Mouse (Mus musculus) kidney, embryonic 15.5 days (tissue): ENCODE measurements around the gene Chchd1. TPM values are rescaled to one million over a fixed set of nuclear protein-coding genes. Genes with fewer than 3 reads are reported as not detected.

Source experiments
- ATAC-seq: fragments of 200-750 bp; cut with Nextera tagmentation; replicated peaks from 2 replicates; pipeline ENCODE4 v1.8.0; 2017; ENCODE audit warnings: moderate TSS enrichment; ENCODE audit not compliant: low FRiP score
- H3K27ac ChIP-seq: fragments of 300-500 bp; sonication (generic); 2 replicates; pipeline ENCODE4 v1.5.1; 2015; ENCODE audit warnings: mild to moderate bottlenecking, inconsistent platforms
- H3K27me3 ChIP-seq: fragments of 300-500 bp; sonication (generic); 2 replicates; pipeline ENCODE4 v1.6.1; 2015; ENCODE audit warnings: inconsistent platforms
- H3K36me3 ChIP-seq: fragments of 300-500 bp; sonication (generic); 2 replicates; pipeline ENCODE4 v1.6.1; 2015; ENCODE audit warnings: inconsistent platforms
- H3K4me1 ChIP-seq: fragments of 300-500 bp; sonication (generic); 2 replicates; pipeline ENCODE4 v1.6.1; 2015; ENCODE audit warnings: inconsistent platforms
- H3K4me2 ChIP-seq: fragments of 300-500 bp; sonication (generic); 2 replicates; pipeline ENCODE4 v1.6.1; 2015; ENCODE audit warnings: moderate library complexity, mild to moderate bottlenecking, inconsistent platforms
- H3K4me3 ChIP-seq: fragments of 300-500 bp; sonication (generic); replicated peaks from 2 replicates; pipeline ENCODE4 v1.5.1; 2015; ENCODE audit warnings: mild to moderate bottlenecking, inconsistent platforms
- H3K9ac ChIP-seq: fragments of 300-500 bp; sonication (generic); 2 replicates; pipeline ENCODE4 v1.6.1; 2015; ENCODE audit warnings: mild to moderate bottlenecking, inconsistent platforms
- H3K9me3 ChIP-seq: fragments of 300-500 bp; sonication (generic); replicated peaks from 2 replicates; pipeline ENCODE4 v1.6.1; 2016; ENCODE audit warnings: inconsistent platforms
- WGBS: fragments of 180-500 bp; shearing (Covaris S2); methylation state at CpG from one replicate; pipeline ENCODE4 v1.1.7; 2015; ENCODE audit warnings: mixed read lengths; 5-methylcytosine and 5-hydroxymethylcytosine counted together
- polyA plus RNA-seq: library from polyadenylated mRNA; unstranded; fragments of >200 nt; fragmentation: Nextera tagmentation; extraction: Ambion mirVana; gene quantifications from 2 replicates; pipeline ENCODE4 v1.2.1, GENCODE M21; 2015

Gene Chchd1
- polyA plus RNA-seq, 1 experiment from 2014 or later: 201 TPM

- peak overlapping the region; percentile 89 for H3K4me3 ChIP-seq
- peak overlapping the region; percentile 73 for H3K4me2 ChIP-seq
- H3K9me3 ChIP-seq: no peaks in the 10 kb centered on the region
- WGBS: 44% methylated on average over 12 of the region's 12 CpGs
- peak overlapping the region; percentile 73 for H3K9ac ChIP-seq
- H3K36me3 ChIP-seq: peaks cover 75% of the 10 kb centered on the region
- H3K4me1 ChIP-seq: peaks cover 36% of the 10 kb centered on the region
- peak overlapping the region; percentile 94 for H3K27ac ChIP-seq
- ATAC-seq: no peak
- H3K27me3 ChIP-seq: no peaks in the 10 kb centered on the region
These were observed 30.5 kb downstream of the Chchd1 start for GRCm38 (mm10) chr14:20733041-20733951.

DNA sequence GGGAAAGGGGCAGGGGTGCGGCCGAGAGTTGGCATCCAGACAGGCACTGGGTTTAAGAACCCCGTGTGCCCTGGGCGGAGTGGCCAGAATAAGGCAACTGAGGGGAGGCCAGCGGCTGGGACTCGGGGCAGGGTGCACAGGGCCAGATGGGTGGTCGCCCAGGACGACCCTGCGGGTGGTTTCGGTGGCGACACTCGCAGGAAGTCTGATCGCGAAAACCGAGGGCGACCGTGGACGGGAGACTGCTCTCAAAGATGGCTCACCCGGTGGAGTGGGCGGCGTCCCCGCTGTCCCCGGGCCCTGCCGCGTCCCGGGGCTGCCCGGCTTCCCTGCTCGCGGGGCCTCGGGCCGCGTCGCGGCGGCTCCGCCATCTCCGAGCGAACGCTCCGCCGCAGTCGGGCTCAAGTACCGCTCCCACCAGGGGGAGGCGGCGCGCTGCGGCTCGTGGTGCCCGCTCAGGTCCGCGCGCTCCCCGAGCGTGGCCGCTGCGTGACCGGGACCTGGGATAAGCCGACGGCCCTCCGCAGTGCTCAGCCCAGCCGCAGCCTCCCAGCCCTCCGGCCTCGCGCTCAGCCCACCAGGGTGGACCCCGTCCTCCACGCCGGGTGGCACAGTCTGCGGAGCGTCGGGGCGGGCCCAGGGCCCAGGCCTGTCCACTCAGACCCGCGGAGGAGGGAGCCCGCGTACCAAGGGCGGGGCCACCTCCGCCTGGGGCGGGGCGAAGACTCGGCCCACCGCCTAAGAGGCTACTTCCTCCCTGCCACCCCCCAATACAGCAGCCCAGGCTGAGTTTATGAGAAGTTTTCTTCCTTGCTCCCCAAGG, 31.4 kb downstream of the Chchd1 start, which contains the start of gene Ndst2:
Gene Ndst2, minus strand, starts transcription at position 611 of the 823 bp plus-strand sequence.
- WGBS: under 1% methylated on average over 80 of the region's 81 CpGs
- Histone ChIP-seq H3K9me3 (no peaks in the 10 kb centered on the region), H3K27ac (peak within 1 kb of the TSS; percentile 94), H3K4me3 (peak within 1 kb of the TSS; percentile 89), H3K4me1 (peaks cover 36% of the 10 kb centered on the region), H3K4me2 (peak within 1 kb of the TSS; percentile 73), H3K27me3 (no peaks in the 10 kb centered on the region), H3K9ac (peak within 1 kb of the TSS; percentile 73), H3K36me3 (peaks cover 75% of the 10 kb centered on the region)
- peak; percentile 99 for ATAC-seq

GRCm38 (mm10) chr14:20735052-20735451, 32.2 kb downstream of the Chchd1 start:
- peaks cover 36% of the 10 kb centered on the region for H3K4me1 ChIP-seq
- peak overlapping the region; percentile 49 for H3K27ac ChIP-seq
- H3K9ac ChIP-seq: no peak overlapping the region
- H3K27me3 ChIP-seq: no peaks in the 10 kb centered on the region
- H3K4me3 ChIP-seq: no peak overlapping the region
- peaks cover 75% of the 10 kb centered on the region for H3K36me3 ChIP-seq
- H3K9me3 ChIP-seq: no peaks in the 10 kb centered on the region
- no peak overlapping the region; the same call in 1 of the 2 replicates for H3K4me2 ChIP-seq
- no peak for ATAC-seq
- 61% methylated on average over 2 of the region's 2 CpGs for WGBS

- H3K36me3 ChIP-seq: peaks cover 75% of the 10 kb centered on the region
- ATAC-seq: no peak
- peaks cover 36% of the 10 kb centered on the region for H3K4me1 ChIP-seq
- no peak overlapping the region for H3K4me3 ChIP-seq
- no peaks in the 10 kb centered on the region for H3K27me3 ChIP-seq
- no peak overlapping the region for H3K9ac ChIP-seq
- H3K27ac ChIP-seq: no peak overlapping the region
- WGBS: 78% methylated on average over 13 of the region's 13 CpGs
- H3K9me3 ChIP-seq: no peaks in the 10 kb centered on the region
- H3K4me2 ChIP-seq: no peak overlapping the region
These were observed 33.1 kb downstream of the Chchd1 start for GRCm38 (mm10) chr14:20735892-20736390.

DNA sequence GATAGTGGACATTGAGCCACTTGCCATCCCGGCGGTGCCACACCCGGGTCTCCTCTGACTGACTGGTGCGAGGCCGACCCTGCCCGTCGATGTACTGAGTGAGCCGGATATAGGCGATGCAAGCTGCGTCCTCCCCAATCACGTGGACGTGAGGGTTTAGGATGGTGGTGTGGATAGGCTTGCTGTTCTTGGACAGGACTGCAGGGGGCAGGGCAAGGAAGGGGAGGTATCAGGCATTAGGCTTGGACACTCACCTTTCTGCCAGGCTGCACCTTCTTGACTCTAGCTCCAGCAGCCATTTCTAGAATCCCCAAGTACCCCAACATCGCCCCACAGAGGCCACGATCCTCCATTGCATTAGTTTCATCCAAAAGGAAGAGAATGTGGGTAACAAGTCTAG, 34.5 kb downstream of the Chchd1 start:
- Histone ChIP-seq H3K9me3 (no peaks in the 10 kb centered on the region), H3K4me3 (no peak overlapping the region), H3K9ac (no peak overlapping the region), H3K27me3 (no peaks in the 10 kb centered on the region), H3K4me2 (no peak overlapping the region), H3K4me1 (peaks cover 27% of the 10 kb centered on the region), H3K36me3 (peaks cover 76% of the 10 kb centered on the region), H3K27ac (no peak overlapping the region)
- no peak for ATAC-seq
- 41% methylated on average over 14 of the region's 14 CpGs for WGBS

- H3K9me3 ChIP-seq: no peaks in the 10 kb centered on the region
- no peak for ATAC-seq
- WGBS: 85% methylated on average over 8 of the region's 8 CpGs
These were observed 35.7 kb downstream of the Chchd1 start for GRCm38 (mm10) chr14:20738511-20738910.

GRCm38 (mm10) chr14:20741301-20741700, 38.5 kb downstream of the Chchd1 start:
- Histone ChIP-seq H3K4me2 (no peak overlapping the region), H3K27ac (no peak overlapping the region), H3K36me3 (peaks cover 96% of the 10 kb centered on the region), H3K27me3 (no peaks in the 10 kb centered on the region), H3K4me1 (peaks cover 2% of the 10 kb centered on the region; the same call in 1 of the 2 replicates), H3K9ac (peak overlapping the region; percentile 4; the same call in 1 of the 2 replicates), H3K9me3 (no peaks in the 10 kb centered on the region), H3K4me3 (no peak overlapping the region)
- ATAC-seq: no peak
- 73% methylated on average over 9 of the region's 9 CpGs for WGBS

More at GRCm38 (mm10) chr14:20738511-20738910, 35.7 kb downstream of the Chchd1 start:
- Histone ChIP-seq H3K9ac (no peak overlapping the region), H3K4me2 (no peak overlapping the region), H3K27ac (no peak overlapping the region), H3K36me3 (peaks cover 82% of the 10 kb centered on the region), H3K4me3 (no peak overlapping the region), H3K4me1 (peaks cover 16% of the 10 kb centered on the region), H3K27me3 (no peaks in the 10 kb centered on the region)

- Histone ChIP-seq H3K4me2 (no peak overlapping the region), H3K27ac (no peak overlapping the region), H3K9ac (no peak overlapping the region), H3K36me3 (peaks cover 83% of the 10 kb centered on the region), H3K9me3 (no peaks in the 10 kb centered on the region), H3K27me3 (no peaks in the 10 kb centered on the region), H3K4me3 (no peak overlapping the region), H3K4me1 (0 out of 2 replicates have a peak, but pooled peaks cover 2% of the 10 kb centered on the region)
- 72% methylated on average over 3 of the region's 3 CpGs for WGBS
- no peak for ATAC-seq
These were observed 40.8 kb downstream of the Chchd1 start for GRCm38 (mm10) chr14:20743614-20744013.

DNA sequence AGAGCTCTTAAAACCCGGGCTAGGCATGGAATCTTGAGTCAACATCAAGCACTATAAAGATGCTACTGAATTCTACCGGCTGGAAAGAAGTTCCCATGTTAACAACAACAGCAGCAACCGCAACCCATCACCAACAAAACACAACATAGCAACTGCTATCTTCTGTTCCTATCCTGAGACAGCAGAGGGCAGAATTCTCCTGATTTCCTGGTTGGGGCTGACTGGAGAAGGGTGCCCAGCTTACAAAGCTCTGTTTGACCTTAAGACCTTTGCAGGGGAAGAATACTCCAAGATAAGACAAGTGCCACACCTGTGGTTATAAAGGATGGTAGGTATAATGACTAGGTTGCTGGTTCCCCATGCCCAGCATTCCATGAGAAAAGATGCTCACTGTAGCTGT, 44.1 kb downstream of the Chchd1 start:
- H3K9me3 ChIP-seq: no peaks in the 10 kb centered on the region
- no peak overlapping the region for H3K27ac ChIP-seq
- H3K36me3 ChIP-seq: peaks cover 51% of the 10 kb centered on the region
- H3K4me2 ChIP-seq: no peak overlapping the region
- no peak for ATAC-seq
- H3K9ac ChIP-seq: no peak overlapping the region
- no peak overlapping the region for H3K4me3 ChIP-seq
- no peaks in the 10 kb centered on the region for H3K27me3 ChIP-seq
- no peaks in the 10 kb centered on the region for H3K4me1 ChIP-seq
- 87% methylated on average over 3 of the region's 3 CpGs for WGBS

- Histone ChIP-seq H3K27ac (no peak overlapping the region), H3K4me1 (no peaks in the 10 kb centered on the region), H3K9ac (no peak overlapping the region), H3K9me3 (no peaks in the 10 kb centered on the region), H3K4me2 (no peak overlapping the region), H3K4me3 (no peak overlapping the region), H3K27me3 (no peaks in the 10 kb centered on the region), H3K36me3 (peaks cover 50% of the 10 kb centered on the region)
- no peak for ATAC-seq
- WGBS: 67% methylated on average over 4 of the region's 4 CpGs
These were observed 45.6 kb downstream of the Chchd1 start for GRCm38 (mm10) chr14:20748388-20748787.

GRCm38 (mm10) chr14:20749494-20750051, 46.8 kb downstream of the Chchd1 start:
- 87% methylated on average over 4 of the region's 4 CpGs for WGBS
- no peak overlapping the region for H3K27ac ChIP-seq
- no peak overlapping the region for H3K4me2 ChIP-seq
- H3K9ac ChIP-seq: no peak overlapping the region
- no peak overlapping the region for H3K4me3 ChIP-seq
- H3K36me3 ChIP-seq: peaks cover 48% of the 10 kb centered on the region
- ATAC-seq: no peak
- H3K9me3 ChIP-seq: no peaks in the 10 kb centered on the region
- no peaks in the 10 kb centered on the region for H3K27me3 ChIP-seq
- H3K4me1 ChIP-seq: no peaks in the 10 kb centered on the region
